Mouse (Mus musculus) kidney, postnatal 0 days (tissue): Measurements from ENCODE around the gene Pes1. TPM values are rescaled to one million over a fixed set of nuclear protein-coding genes. Genes with fewer than 3 reads are reported as not detected.
"Not testable (repeated sequence)": the region's sequence is repeated elsewhere in the genome, so short reads cannot be mapped to it uniquely, and the experiment has no call there.

Experiments used
- ATAC-seq: fragments of 200-750 bp; cut with Nextera tagmentation; replicated peaks from 2 replicates; pipeline ENCODE4 v1.8.0; 2017; ENCODE audit warnings: low read depth, moderate number of reproducible peaks, moderate TSS enrichment, moderate library complexity; ENCODE audit not compliant: low FRiP score
- DNase-seq: peaks from one replicate; pipeline ENCODE4 v3.0.0-alpha.2; 2016; ENCODE audit warnings: low spot score
- H3K27ac ChIP-seq: fragments of 300-500 bp; sonication (generic); 2 replicates; pipeline ENCODE4 v1.5.1; 2014; ENCODE audit warnings: mild to moderate bottlenecking
- H3K27me3 ChIP-seq: fragments of 300-500 bp; sonication (generic); 2 replicates; pipeline ENCODE4 v1.6.1; 2014; ENCODE audit warnings: low read length, mixed read lengths; ENCODE audit not compliant: insufficient read depth
- H3K36me3 ChIP-seq: fragments of 300-500 bp; sonication (generic); 2 replicates; pipeline ENCODE4 v1.6.1; 2014; ENCODE audit warnings: low read length, mixed read lengths; ENCODE audit not compliant: insufficient read depth
- H3K4me1 ChIP-seq: fragments of 300-500 bp; sonication (generic); replicated peaks from 2 replicates; pipeline ENCODE4 v1.6.1; 2014; ENCODE audit warnings: antibody characterized with exemption, low read length, mixed read lengths; ENCODE audit not compliant: insufficient read depth
- H3K4me2 ChIP-seq: fragments of 300-500 bp; sonication (generic); 2 replicates; pipeline ENCODE4 v1.6.1; 2014; ENCODE audit warnings: mild to moderate bottlenecking, low read length, moderate library complexity, mixed read lengths
- H3K4me3 ChIP-seq: fragments of 300-500 bp; sonication (generic); replicated peaks from 2 replicates; pipeline ENCODE4 v1.5.1; 2014; ENCODE audit warnings: low read depth, low read length
- H3K9ac ChIP-seq: fragments of 300-500 bp; sonication (generic); 2 replicates; pipeline ENCODE4 v1.6.1; 2014; ENCODE audit warnings: low read depth, low read length
- H3K9me3 ChIP-seq: fragments of 300-500 bp; sonication (generic); replicated peaks from 2 replicates; pipeline ENCODE4 v1.6.1; 2016; ENCODE audit warnings: low read length, inconsistent platforms, mixed read lengths
- CTCF ChIP-seq: IDR thresholded peaks from 2 replicates; pipeline ENCODE4 v1.5.1; 2016; ENCODE audit warnings: antibody characterized with exemption, low read depth, mild to moderate bottlenecking, moderate library complexity
- WGBS: fragments of 180-500 bp; shearing (Covaris S2); extraction: QIAGEN DNeasy Blood & Tissue Kit; methylation state at CpG from one replicate; pipeline ENCODE4 v1.1.7; 2014; 5-methylcytosine and 5-hydroxymethylcytosine counted together
- polyA plus RNA-seq: library from polyadenylated mRNA; unstranded; fragments of >200 nt; fragmentation: Nextera tagmentation; extraction: Ambion mirVana; gene quantifications from 2 replicates; pipeline ENCODE4 v1.2.1, GENCODE M21; 2015

The Pes1 gene
- polyA plus RNA-seq, 1 experiment from 2014 or later: 55.0 TPM

DNA sequence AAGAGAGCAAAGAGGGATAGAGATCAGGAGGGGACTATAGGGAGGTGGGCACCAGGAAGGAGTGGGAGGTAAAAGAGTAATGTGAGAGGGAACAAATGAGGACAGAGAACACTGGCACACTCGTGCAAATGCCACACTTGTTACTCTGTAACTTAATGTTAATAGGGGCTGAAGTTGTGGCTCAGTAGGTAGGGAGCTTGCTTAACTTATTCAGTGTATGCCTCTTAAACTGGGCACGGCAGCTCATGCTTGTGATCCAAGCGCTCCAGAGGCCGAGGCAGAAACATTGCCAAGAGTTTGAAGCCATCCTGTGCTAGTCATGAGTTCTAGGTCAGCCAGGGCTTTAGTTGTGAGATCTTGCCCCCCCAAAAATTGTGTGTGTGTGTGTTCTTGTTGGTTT, 28.6 kb upstream of the Pes1 start:
- Histone ChIP-seq H3K27me3 (no peaks in the 10 kb centered on the region), H3K36me3 (no peaks in the 10 kb centered on the region), H3K4me2 (no peak overlapping the region), H3K4me3 (no peak overlapping the region), H3K9ac (no peak overlapping the region), H3K4me1 (0 out of 2 replicates have a peak, but pooled peaks cover 12% of the 10 kb centered on the region), H3K27ac (no peak overlapping the region), H3K9me3 (no peaks in the 10 kb centered on the region)
- DNase-seq (no peak), ATAC-seq (no peak)
- TF ChIP-seq CTCF: no peak
- WGBS: 60% methylated on average over 4 of the region's 4 CpGs

DNA sequence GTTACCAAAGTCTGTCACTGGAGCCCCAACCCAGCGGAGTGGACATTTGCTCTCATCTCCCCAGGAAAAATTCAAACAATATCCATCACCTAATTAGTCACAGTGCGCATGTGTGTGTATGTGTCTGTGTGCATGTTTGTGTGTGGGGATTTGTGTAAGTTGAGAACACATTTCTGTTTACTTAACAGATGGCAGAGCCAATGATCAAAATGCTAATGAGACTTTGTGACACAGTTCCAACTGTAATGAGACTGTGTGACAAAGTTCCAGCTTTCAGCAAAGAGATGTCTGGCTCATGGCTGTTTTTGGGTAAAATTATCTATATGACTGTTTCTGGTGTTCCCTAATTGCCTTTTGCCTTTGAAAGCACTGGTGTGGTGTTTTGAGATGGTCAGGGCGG, 27.5 kb upstream of the Pes1 start:
- Histone ChIP-seq H3K36me3 (no peaks in the 10 kb centered on the region), H3K27ac (no peak overlapping the region), H3K4me2 (no peak overlapping the region), H3K4me3 (no peak overlapping the region), H3K9me3 (no peaks in the 10 kb centered on the region), H3K9ac (no peak overlapping the region), H3K4me1 (0 out of 2 replicates have a peak, but pooled peaks cover 7% of the 10 kb centered on the region), H3K27me3 (no peaks in the 10 kb centered on the region)
- DNase-seq (no peak), ATAC-seq (no peak)
- no peak for TF ChIP-seq CTCF
- WGBS: 84% methylated on average over 3 of the region's 3 CpGs

DNA sequence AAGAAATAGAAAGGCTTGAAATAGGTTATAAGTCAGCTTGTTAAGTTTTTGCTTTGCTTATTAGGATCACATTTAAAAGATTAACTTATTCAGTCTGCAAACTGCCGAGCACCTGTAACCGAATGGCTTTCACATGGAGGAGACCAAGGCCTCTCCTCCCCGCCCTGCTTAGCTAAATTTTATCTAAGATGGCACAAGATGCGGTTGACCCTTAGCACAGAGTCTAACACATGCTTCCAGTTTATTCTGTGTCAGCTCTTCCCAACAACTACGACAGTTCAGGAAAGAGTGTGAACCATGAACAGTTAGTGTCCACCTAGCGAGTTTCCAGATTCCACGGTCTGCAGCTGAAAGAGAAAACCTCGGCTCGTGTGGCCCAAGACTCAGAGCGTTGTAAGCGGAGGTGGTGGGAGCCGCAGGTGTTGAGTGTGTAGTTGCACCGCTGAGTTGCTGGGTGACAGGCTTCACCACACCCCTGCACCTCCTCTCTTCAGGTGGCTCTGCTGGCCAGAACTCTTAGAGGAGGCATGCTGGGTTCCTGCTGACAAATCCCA, 26.4 kb upstream of the Pes1 start:
- Histone ChIP-seq H3K27me3 (no peaks in the 10 kb centered on the region), H3K9ac (no peak overlapping the region), H3K4me1 (0 out of 2 replicates have a peak, but pooled peaks cover under 1% of the 10 kb centered on the region), H3K4me2 (no peak overlapping the region), H3K27ac (peak overlapping the region; percentile 68), H3K9me3 (no peaks in the 10 kb centered on the region), H3K36me3 (no peaks in the 10 kb centered on the region), H3K4me3 (no peak overlapping the region)
- TF ChIP-seq CTCF: no peak
- no peak for DNase-seq
- WGBS: 74% methylated on average over 13 of the region's 13 CpGs
- peak; percentile 81; the same call in 1 of the 2 replicates for ATAC-seq

DNA sequence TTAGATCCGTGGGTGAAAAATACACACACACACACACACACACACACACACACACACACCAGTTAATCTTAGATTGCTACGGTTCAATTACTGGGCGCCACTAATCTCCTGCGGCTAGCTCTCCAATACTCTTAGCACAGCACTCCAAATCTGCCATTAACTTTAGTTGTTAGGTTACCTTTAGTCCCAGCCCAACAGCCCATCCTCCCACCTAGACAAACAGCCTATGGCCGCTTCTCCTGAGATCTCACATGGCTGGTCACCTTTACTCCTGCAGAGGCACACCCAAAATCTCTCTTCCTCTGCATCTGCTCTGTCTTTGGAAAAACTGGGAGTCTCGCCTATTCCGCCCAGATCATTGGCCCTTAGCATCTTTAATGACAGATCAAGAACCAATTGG, 22.4 kb upstream of the Pes1 start:
- ATAC-seq: no peak
- Histone ChIP-seq H3K27me3 (no peaks in the 10 kb centered on the region), H3K9ac (no peak overlapping the region), H3K4me1 (no peaks in the 10 kb centered on the region), H3K4me2 (no peak overlapping the region), H3K36me3 (no peaks in the 10 kb centered on the region), H3K9me3 (no peaks in the 10 kb centered on the region), H3K4me3 (no peak overlapping the region), H3K27ac (no peak overlapping the region)
- no peak for DNase-seq
- TF ChIP-seq CTCF: no peak
- WGBS: 84% methylated on average over 7 of the region's 7 CpGs

- no peak for ATAC-seq
- WGBS: 19% methylated on average over 1 of the region's 1 CpGs
- DNase-seq: no peak
Observed at GRCm38 (mm10) chr11:3946386-3946785, 17.4 kb upstream of the Pes1 start.

DNA sequence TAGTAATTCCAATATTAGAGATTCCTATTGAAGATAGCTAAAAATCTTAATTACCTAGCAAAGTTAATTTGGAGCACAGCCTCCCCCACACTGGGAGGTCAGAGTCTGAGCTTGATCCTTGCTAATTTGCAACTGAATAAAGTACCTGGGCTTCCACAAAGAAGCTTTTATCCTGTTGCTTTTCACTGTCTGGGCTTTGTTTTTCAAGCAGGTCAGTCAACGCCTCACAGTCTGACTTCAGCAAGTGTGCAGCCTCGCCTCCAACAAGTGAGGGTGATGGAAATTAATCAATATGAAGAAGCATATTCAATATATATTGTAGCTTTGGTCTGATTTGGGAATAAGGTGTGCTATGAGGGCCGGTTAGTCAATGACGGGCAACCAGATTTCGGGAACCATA, 8.9 kb upstream of the Pes1 start:
- ATAC-seq: not testable (repeated sequence)
- WGBS: 85% methylated on average over 5 of the region's 5 CpGs

More at GRCm38 (mm10) chr11:3946386-3946785, 17.4 kb upstream of the Pes1 start:
- Histone ChIP-seq H3K27me3 (no peaks in the 10 kb centered on the region), H3K9me3 (no peaks in the 10 kb centered on the region), H3K4me2 (no peak overlapping the region), H3K27ac (no peak overlapping the region), H3K36me3 (no peaks in the 10 kb centered on the region), H3K4me1 (no peaks in the 10 kb centered on the region), H3K9ac (no peak overlapping the region), H3K4me3 (no peak overlapping the region)
- no peak for TF ChIP-seq CTCF

DNA sequence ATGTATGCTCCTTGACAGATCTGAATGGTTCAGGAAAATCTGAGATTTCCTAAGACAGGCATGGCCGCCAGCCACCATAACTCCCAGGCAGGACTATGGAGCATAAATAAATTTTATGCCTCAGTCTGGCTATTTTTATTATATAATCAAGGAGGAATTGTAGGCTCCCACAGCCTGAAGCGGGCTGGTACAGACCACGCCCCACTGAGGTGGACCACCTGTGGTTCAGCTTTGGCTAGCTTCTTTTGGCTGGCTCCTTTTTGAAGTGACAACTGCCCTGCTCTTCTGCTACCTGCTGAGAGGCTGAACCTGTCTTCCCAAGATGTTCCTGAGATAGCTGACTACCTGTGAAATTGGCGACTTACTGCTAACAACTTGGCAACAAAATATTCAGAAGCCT, 8.4 kb upstream of the Pes1 start:
- not testable (repeated sequence) for H3K9me3 ChIP-seq, H3K27ac ChIP-seq, H3K9ac ChIP-seq, H3K36me3 ChIP-seq, H3K4me3 ChIP-seq, H3K4me2 ChIP-seq, H3K4me1 ChIP-seq, DNase-seq, H3K27me3 ChIP-seq, ATAC-seq
- 70% methylated on average over 4 of the region's 4 CpGs for WGBS

More for the DNA sequence above, 8.9 kb upstream of the Pes1 start:
- H3K4me3 ChIP-seq, H3K9ac ChIP-seq, H3K4me1 ChIP-seq, H3K36me3 ChIP-seq, H3K27ac ChIP-seq, H3K27me3 ChIP-seq, DNase-seq, H3K9me3 ChIP-seq, H3K4me2 ChIP-seq: not testable (repeated sequence)
